Mouse (Mus musculus) testis, adult 2 months (tissue): ENCODE measurements at regions not wholly inside any gene's neighbourhood (a gene's known extent, or its start where the extent isn't known, plus 50 kb on each side); places are given as distances from the start of the nearest gene placed in this dataset.

Experiments used
- H3K27ac ChIP-seq: fragments of 200-500 bp; 2 replicates; pipeline ENCODE4 v1.5.1; 2012; ENCODE audit warnings: low read depth, low read length; ENCODE audit not compliant: control insufficient read depth, insufficient read depth
- H3K27me3 ChIP-seq: fragments of 200-500 bp; 2 replicates; pipeline ENCODE4 v1.6.1; 2012; ENCODE audit warnings: mild to moderate bottlenecking, low read length, moderate library complexity; ENCODE audit not compliant: control insufficient read depth, insufficient read depth
- H3K36me3 ChIP-seq: fragments of 200-500 bp; 2 replicates; pipeline ENCODE4 v1.6.1; 2012; ENCODE audit warnings: mild to moderate bottlenecking, low read length; ENCODE audit not compliant: control insufficient read depth, insufficient read depth
- H3K4me1 ChIP-seq: fragments of 200-500 bp; 2 replicates; pipeline ENCODE4 v1.6.1; 2012; ENCODE audit warnings: low read length; ENCODE audit not compliant: control insufficient read depth, insufficient read depth
- H3K4me3 ChIP-seq: fragments of 200-500 bp; 2 replicates; pipeline ENCODE4 v1.5.1; 2012; ENCODE audit warnings: low read depth, mild to moderate bottlenecking, low read length, moderate library complexity, mixed read lengths; ENCODE audit not compliant: control insufficient read depth
- CTCF ChIP-seq: fragments of 200-500 bp; IDR thresholded peaks from 2 replicates; pipeline ENCODE4 v1.5.1; 2012; ENCODE audit warnings: low read depth, mild to moderate bottlenecking, inconsistent platforms, low read length, moderate library complexity; ENCODE audit not compliant: control insufficient read depth, insufficient read depth, insufficient replicate concordance
- POLR2A ChIP-seq: fragments of 200-500 bp; IDR thresholded peaks from 2 replicates; pipeline ENCODE4 v1.6.1; 2012; ENCODE audit warnings: low read depth, mild to moderate bottlenecking, inconsistent platforms, low read length, moderate library complexity; ENCODE audit not compliant: control insufficient read depth

- no peaks in the 10 kb centered on the region for H3K4me1 ChIP-seq
- H3K27me3 ChIP-seq, result no peaks in the 10 kb centered on the region
- H3K27ac ChIP-seq, result no peak overlapping the region
- no peak overlapping the region for H3K4me3 ChIP-seq
- no peak for TF ChIP-seq CTCF
- TF ChIP-seq POLR2A, result no peak
- no peaks in the 10 kb centered on the region for H3K36me3 ChIP-seq
These were observed 254.2 kb downstream of the Kcnrg start for GRCm38 (mm10) chr14:61861357-61861958.

DNA sequence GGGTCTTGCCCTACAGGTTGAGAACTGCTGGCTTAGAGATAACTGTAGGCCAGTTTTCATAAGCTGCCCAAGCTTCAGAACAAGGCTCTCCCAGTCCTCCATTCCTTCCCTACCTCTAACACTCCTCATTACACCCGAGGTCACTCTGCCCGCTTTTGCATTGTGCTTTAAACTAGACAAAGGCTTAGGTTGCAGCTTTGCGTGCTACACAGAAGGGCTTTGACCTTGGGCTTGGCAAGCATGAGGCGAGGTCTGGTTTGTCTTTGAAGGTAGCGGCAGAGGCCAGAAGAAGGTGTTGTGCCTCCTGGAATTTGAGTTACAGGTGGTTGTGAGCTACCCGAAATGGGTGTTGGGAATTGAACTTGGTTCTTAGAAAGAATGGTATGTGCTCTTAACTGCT, 255.7 kb downstream of the Kcnrg start:
- no peaks in the 10 kb centered on the region for H3K4me1 ChIP-seq
- TF ChIP-seq POLR2A (no peak), CTCF (no peak)
- H3K36me3 ChIP-seq, result no peaks in the 10 kb centered on the region
- no peak overlapping the region for H3K27ac ChIP-seq
- no peaks in the 10 kb centered on the region for H3K27me3 ChIP-seq
- no peak overlapping the region for H3K4me3 ChIP-seq

DNA sequence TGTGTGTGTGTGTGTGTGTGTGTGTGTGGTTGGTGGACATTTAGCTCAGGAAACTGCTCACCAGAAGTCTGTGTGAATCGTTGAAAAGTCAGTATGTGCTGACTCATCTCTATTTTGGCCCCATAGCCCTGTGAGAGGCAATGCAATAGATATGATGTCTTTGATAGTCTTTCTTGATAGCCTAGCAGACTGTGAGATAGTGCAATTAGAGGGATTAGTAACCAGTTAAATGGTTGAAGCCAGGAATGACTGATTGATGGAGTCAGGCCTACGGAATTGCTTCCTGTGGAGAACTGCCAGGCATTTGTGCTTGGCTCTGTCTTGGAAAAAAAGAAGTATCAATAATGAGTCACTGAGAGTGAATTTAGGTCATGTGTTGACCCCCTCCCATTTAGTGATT, 256.2 kb downstream of the Kcnrg start:
- no peak overlapping the region for H3K4me3 ChIP-seq
- TF ChIP-seq CTCF (no peak), POLR2A (no peak)
- H3K36me3 ChIP-seq, result no peaks in the 10 kb centered on the region
- no peaks in the 10 kb centered on the region for H3K4me1 ChIP-seq
- H3K27me3 ChIP-seq, result no peaks in the 10 kb centered on the region
- H3K27ac ChIP-seq, result no peak overlapping the region

GRCm38 (mm10) chr14:61866532-61867268, 259.4 kb downstream of the Kcnrg start:
- no peak overlapping the region for H3K4me3 ChIP-seq
- TF ChIP-seq CTCF, result no peak
- TF ChIP-seq POLR2A, result no peak
- no peak overlapping the region for H3K27ac ChIP-seq
- no peaks in the 10 kb centered on the region for H3K4me1 ChIP-seq
- H3K36me3 ChIP-seq, result no peaks in the 10 kb centered on the region
- no peaks in the 10 kb centered on the region for H3K27me3 ChIP-seq

- TF ChIP-seq CTCF, result no peak
- no peak for TF ChIP-seq POLR2A
- H3K36me3 ChIP-seq, result no peaks in the 10 kb centered on the region
- H3K27ac ChIP-seq, result no peak overlapping the region
- no peaks in the 10 kb centered on the region for H3K4me1 ChIP-seq
- no peak overlapping the region for H3K4me3 ChIP-seq
- no peaks in the 10 kb centered on the region for H3K27me3 ChIP-seq
These were observed 266.9 kb downstream of the Kcnrg start for GRCm38 (mm10) chr14:61874206-61874605.

DNA sequence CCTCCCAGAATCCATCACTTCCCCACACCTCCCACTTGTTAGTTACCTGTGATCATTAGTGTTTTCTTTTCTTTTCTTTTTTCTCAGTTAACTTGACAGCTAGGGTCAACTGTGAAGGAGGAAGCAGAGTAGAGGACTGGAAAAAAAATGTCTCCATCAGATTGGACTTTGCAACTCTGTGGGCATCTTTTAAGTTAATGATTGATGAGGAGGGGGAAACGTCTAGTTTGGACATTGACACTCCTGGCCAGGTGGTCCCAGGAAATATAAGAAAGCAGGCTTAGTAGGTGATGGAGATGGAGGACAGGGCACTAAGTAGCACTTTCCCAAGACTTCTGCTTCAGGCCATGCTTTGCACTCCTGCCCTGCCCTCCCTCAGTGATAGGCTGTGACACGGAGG, 272.2 kb downstream of the Kcnrg start:
- no peak overlapping the region for H3K4me3 ChIP-seq
- TF ChIP-seq POLR2A, result no peak
- TF ChIP-seq CTCF, result no peak
- no peaks in the 10 kb centered on the region for H3K4me1 ChIP-seq
- H3K36me3 ChIP-seq, result no peaks in the 10 kb centered on the region
- H3K27me3 ChIP-seq, result no peaks in the 10 kb centered on the region
- H3K27ac ChIP-seq, result no peak overlapping the region

- Histone ChIP-seq H3K4me3 (no peak overlapping the region), H3K4me1 (no peaks in the 10 kb centered on the region), H3K27ac (no peak overlapping the region), H3K36me3 (no peaks in the 10 kb centered on the region), H3K27me3 (no peaks in the 10 kb centered on the region)
- TF ChIP-seq CTCF (no peak), POLR2A (no peak)
These were observed 273.4 kb downstream of the Kcnrg start for GRCm38 (mm10) chr14:61880514-61881259.
